Mouse (Mus musculus): ENCODE results near the gene Shc2. TPM values are rescaled to one million over a fixed set of nuclear protein-coding genes. Genes with fewer than 3 reads are reported as not detected.

Gene Shc2
- total and polyA plus RNA-seq, 3 experiments, result not detected

- Histone ChIP-seq H3K27me3 (ENCODE audit: control insufficient read depth in 1 of 2, insufficient read depth in 2 of 2, low read length in 2 of 2) (no peaks in the 10 kb centered on the region), H3K27ac (ENCODE audit: control insufficient read depth, low read depth, low read length) (peak overlapping the region; percentile 44), H3K9ac (ENCODE audit: control insufficient read depth, low read depth, low read length, poor library complexity, severe bottlenecking) (peak overlapping the region; percentile 85), H3K4me3 (ENCODE audit: control insufficient read depth in 1 of 2, insufficient read depth in 1 of 2, low read depth in 2 of 2, low read length in 2 of 2) (peak overlapping the region; percentile 60 to 88), H3K79me2 (ENCODE audit: control insufficient read depth, insufficient read depth, low read length, poor library complexity) (peaks cover 11% of the 10 kb centered on the region), H3K4me1 (ENCODE audit: control insufficient read depth in 1 of 2, insufficient read depth in 2 of 2, low read length in 2 of 2) (peaks cover 0 to 9% of the 10 kb centered on the region in 2 experiments; a peak in 3 of 4 replicates), H3K9me3 (replicated peaks; ENCODE audit: insufficient read depth, low read length) (no peaks in the 10 kb centered on the region), H3K36me3 (ENCODE audit: control insufficient read depth in 1 of 2, insufficient read depth in 2 of 2, low read length in 2 of 2) (peaks cover 0 to 4% of the 10 kb centered on the region in 2 experiments; a peak in 1 of 4 replicates)
- peak; percentile 41; the same call in 1 of the 2 replicates for TF ChIP-seq NRF1 (IDR thresholded peaks at IDR 0.05; ENCODE audit: insufficient read depth, low read depth, low read length, poor library complexity, severe bottlenecking)
- no peak for TF ChIP-seq GATA1 (IDR thresholded peaks at IDR 0.05; ENCODE audit: low read depth, low read length)
- TF ChIP-seq POLR2AphosphoS2 (IDR thresholded peaks at IDR 0.05; ENCODE audit: low read length), result no peak
- no peak for TF ChIP-seq MEF2A (IDR thresholded peaks at IDR 0.05; ENCODE audit: extremely low read depth, insufficient replicate concordance, low read depth, low read length, poor library complexity, severe bottlenecking)
- no peak for TF ChIP-seq RCOR1 (IDR thresholded peaks at IDR 0.05; ENCODE audit: low read depth, low read length)
- 0 out of 4 replicates have a peak, but pooled peaks have one; percentile 1 to 38 for TF ChIP-seq POLR2A (IDR thresholded peaks at IDR 0.05; ENCODE audit: control insufficient read depth in 1 of 2, insufficient read depth in 1 of 2, low read depth in 1 of 2, low read length in 2 of 2, poor library complexity in 1 of 2)
- TF ChIP-seq MXI1 (IDR thresholded peaks at IDR 0.05; ENCODE audit: low read depth, low read length), result peak; percentile 34; the same call in 1 of the 2 replicates
- no peak for TF ChIP-seq JUND (IDR thresholded peaks at IDR 0.05; ENCODE audit: low read depth, low read length)
- 0 out of 2 replicates have a peak, but pooled peaks have one; percentile 5 for TF ChIP-seq MAX (IDR thresholded peaks at IDR 0.05; ENCODE audit: low read length)
- no peak for TF ChIP-seq E2F4 (IDR thresholded peaks at IDR 0.05; ENCODE audit: borderline replicate concordance, low read depth, low read length)
- no peak for TF ChIP-seq USF2 (IDR thresholded peaks at IDR 0.05; ENCODE audit: borderline replicate concordance in 1 of 2, insufficient read depth in 1 of 2, low read depth in 1 of 2, low read length in 2 of 2)
- TF ChIP-seq ZKSCAN1 (IDR thresholded peaks at IDR 0.05; ENCODE audit: low read depth, low read length), result no peak
- no peak for TF ChIP-seq EP300 (IDR thresholded peaks at IDR 0.05; ENCODE audit: low read depth in 1 of 2, low read length in 2 of 2)
- no peak for TF ChIP-seq BHLHE40 (IDR thresholded peaks at IDR 0.05; ENCODE audit: borderline replicate concordance, low read depth, low read length)
- TF ChIP-seq CHD1 (IDR thresholded peaks at IDR 0.05; ENCODE audit: low read depth, low read length), result no peak
- TF ChIP-seq KAT2A (conservative IDR thresholded peaks at IDR 0.05; ENCODE audit: low read depth, low read length), result no peak; the same call in 1 of the 2 replicates
- no peak for TF ChIP-seq CTCF (IDR thresholded peaks at IDR 0.05 in 2 of 3, conservative IDR thresholded peaks at IDR 0.05 in 1 of 3; ENCODE audit: control insufficient read depth in 1 of 3, insufficient read depth in 1 of 3, low read depth in 2 of 3, low read length in 3 of 3, poor library complexity in 1 of 3, severe bottlenecking in 1 of 3)
- TF ChIP-seq ELF1 (IDR thresholded peaks at IDR 0.05; ENCODE audit: low read depth, low read length), result peak; percentile 87
- peak; percentile 85 for TF ChIP-seq HCFC1 (IDR thresholded peaks at IDR 0.05; ENCODE audit: low read depth, low read length)
- no peak for TF ChIP-seq UBTF (IDR thresholded peaks at IDR 0.05; ENCODE audit: borderline replicate concordance, insufficient read depth, low read depth, low read length)
- TF ChIP-seq TCF12 (IDR thresholded peaks at IDR 0.05; ENCODE audit: low read depth, low read length), result no peak
- TF ChIP-seq SIN3A (IDR thresholded peaks at IDR 0.05; ENCODE audit: low read length), result peak; percentile 50; the same call in 1 of the 2 replicates
- TF ChIP-seq GABPA (IDR thresholded peaks at IDR 0.05; ENCODE audit: low read depth, low read length), result no peak
- DNase-seq (ENCODE audit: low read depth, low spot score), result peak; percentile 80
Observed at GRCm38 (mm10) chr10:79669576-79670057, 31.9 kb upstream of the Shc2 start.
